Mouse (Mus musculus): ENCODE data around the gene Sptlc3.
A peak's percentile ranks its signal among the peaks of the same experiment; 100 is the strongest.

Sptlc3 gene

GRCm38 (mm10) chr2:139637861-139638260 is 144.1 kb downstream of the Sptlc3 start:
- DNase-seq (ENCODE audit: low spot score in 2 of 2), result no peak

DNA sequence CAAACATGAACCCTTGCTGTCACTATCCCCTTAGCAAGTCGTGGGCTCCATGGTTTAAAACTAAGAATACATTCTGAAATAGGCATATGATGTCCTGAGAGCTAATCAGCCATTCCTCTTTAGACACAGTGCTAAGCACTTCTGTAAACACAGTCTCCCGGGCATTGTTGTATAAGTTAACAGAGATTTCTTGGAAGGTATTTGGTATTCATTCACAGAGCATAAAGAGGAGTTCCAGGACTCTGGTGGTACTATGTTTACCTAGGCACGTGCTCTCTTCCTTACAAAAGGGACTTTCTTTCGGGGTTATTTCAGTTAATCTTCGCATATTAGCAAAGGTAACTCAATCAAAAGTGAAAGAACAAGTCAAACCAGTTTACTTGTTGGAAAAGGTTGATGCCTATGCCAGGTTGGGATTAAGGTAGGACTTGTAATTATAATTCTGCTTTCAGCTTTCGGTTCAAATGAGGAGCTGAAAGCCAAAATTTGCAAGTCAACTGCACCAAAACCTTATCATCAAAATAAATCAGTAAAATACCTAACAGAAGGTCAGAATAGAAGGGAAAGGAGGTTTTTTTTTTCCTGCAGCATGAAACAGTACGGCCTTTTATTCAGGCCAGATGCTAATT is 148.2 kb downstream of the Sptlc3 start:
- DNase-seq (ENCODE audit: low spot score in 2 of 2), result no peak

GRCm38 (mm10) chr2:139649518-139649917 is 155.8 kb downstream of the Sptlc3 start:
- DNase-seq (ENCODE audit: low spot score in 2 of 2), result peak in 1 of 2 experiments; percentile 2

DNA sequence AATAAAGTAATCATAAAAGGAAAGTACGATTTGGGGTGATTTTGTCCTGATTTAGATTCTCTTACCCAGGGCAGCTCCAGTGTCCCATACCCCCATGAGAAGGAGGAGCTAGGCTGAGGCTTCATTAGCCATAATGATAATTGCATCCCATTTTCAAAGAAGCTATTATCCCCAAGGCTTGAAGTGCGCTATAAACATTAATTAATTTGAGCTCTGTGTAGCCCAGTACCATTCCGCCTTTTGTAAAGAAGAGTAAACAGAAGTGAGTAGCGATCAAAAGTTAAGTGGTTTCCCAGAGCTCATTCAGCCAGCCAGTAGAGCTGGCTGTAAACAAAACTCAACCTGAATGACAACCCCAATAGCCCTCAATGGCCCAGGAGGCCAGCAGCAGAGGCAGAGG is 163.0 kb downstream of the Sptlc3 start:
- DNase-seq (ENCODE audit: low spot score in 2 of 2), result no peak

DNA sequence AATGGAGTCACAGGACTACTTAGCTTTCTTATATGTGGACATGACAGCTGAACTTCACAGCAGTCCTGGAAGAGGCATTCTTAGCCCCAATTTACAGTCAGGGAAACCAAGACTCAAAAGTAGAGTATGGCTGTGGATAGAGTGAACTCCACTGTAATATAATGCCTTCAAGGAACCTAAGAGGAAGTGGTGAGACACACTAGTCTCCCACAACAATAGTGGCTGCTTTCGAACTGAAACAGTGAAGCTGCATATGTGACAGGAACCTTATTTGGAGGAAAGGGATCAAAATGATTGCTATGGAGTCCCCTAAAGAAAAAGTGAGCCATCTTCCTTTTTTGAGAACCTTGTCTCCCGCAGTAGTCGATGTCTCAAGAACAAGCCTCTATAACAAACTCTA is 178.1 kb downstream of the Sptlc3 start:
- no peak for DNase-seq (ENCODE audit: low spot score in 2 of 2)

GRCm38 (mm10) chr2:139672371-139672770 is 178.7 kb downstream of the Sptlc3 start:
- no peak for DNase-seq (ENCODE audit: low spot score in 2 of 2)

DNA sequence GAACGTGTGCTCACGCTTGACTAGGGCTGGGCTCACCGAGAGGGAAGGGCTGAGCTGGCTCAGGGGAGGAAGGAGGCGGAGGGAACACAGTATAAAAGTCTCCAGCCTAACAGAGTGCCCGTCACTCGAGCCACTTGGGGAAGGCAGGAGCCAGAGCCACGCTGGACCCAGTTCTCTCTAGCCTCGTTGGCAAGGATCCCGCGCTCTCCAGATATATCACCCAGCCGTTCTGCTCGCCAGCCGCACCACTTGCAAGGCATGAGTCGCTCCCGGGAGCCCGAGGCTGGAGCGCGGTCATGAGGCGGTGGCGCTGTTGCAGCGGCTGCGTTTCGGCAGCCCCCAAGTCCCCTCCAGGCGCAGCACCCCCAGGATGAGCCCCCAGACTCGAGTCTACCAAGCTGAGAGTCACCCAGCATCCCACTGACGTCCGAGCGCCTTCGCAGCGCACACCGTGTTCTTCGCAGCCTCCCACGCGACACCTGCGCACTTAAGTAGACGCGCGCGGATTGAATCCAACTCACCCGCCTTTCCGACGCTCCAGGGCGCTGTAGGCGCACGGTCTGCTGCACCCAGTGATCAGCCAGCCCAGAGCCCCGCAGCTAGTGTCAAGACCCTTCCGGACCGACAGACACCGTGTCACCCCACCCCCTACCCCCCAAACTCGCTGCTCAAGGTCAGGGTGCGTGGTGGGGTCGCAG is 183.5 kb downstream of the Sptlc3 start:
- peak; percentile 34 to 56 for DNase-seq (ENCODE audit: low spot score in 2 of 2)

- peak in 1 of 2 experiments; percentile 29 for DNase-seq (ENCODE audit: low spot score in 2 of 2)
These were observed 184.1 kb downstream of the Sptlc3 start, which contains the start of gene Ism1 for GRCm38 (mm10) chr2:139677809-139678274. Gene Ism1 (plus strand): TSS chr2:139678178.

- peak; percentile 26 to 41 for DNase-seq (ENCODE audit: low spot score in 2 of 2)
These were observed 184.8 kb downstream of the Sptlc3 start for GRCm38 (mm10) chr2:139678275-139679140.

- no peak for DNase-seq (ENCODE audit: low spot score in 2 of 2)
These were observed 188.8 kb downstream of the Sptlc3 start for GRCm38 (mm10) chr2:139682540-139682939.
